Mouse (Mus musculus): ENCODE results near the gene Dnah6.

DNA sequence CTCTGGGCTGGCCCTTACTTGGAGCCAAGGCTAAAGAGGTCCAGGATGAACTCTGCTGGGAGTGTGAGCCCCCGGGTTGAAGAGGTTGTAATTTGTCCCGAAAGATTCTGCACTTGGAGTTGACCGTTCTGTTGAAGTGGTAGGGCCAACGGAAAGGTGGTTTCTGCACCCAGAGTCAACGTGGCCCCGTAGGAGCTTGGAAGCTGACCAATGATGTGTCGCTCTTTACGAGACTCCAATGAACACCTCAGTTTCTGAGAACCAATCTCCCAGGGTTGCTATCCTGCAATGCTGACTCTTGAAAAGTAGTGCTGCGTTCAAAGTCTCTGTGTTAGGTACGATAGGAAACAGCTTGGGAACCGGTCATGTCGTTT lies 27.6 kb upstream of the Dnah6 start:
- TF ChIP-seq POLR2A (IDR thresholded peaks at IDR 0.05; ENCODE audit: insufficient read depth, low read depth, low read length): no peak
- no peak for TF ChIP-seq CTCF (IDR thresholded peaks at IDR 0.05; ENCODE audit: insufficient read depth, low read depth, low read length)

All from olfactory bulb, adult 2 months (tissue).